Mouse (Mus musculus): ENCODE measurements around the gene Hnrnpa3. TPM values are rescaled to one million over a fixed set of nuclear protein-coding genes. Genes with fewer than 3 reads are reported as not detected.

The Hnrnpa3 gene
- polyA plus RNA-seq, 1 experiment from 2014 or later: 389 TPM

GRCm38 (mm10) chr2:75714766-75715165 lies 55.7 kb downstream of the Hnrnpa3 start:
- ATAC-seq (ENCODE audit: insufficient number of reproducible peaks, insufficient read depth, low FRiP score, low TSS enrichment): no peak
- Histone ChIP-seq H3K4me3 (no peak overlapping the region), H3K4me2 (replicated peaks) (no peak overlapping the region), H3K27ac (no peak overlapping the region), H3K36me3 (no peaks in the 10 kb centered on the region), H3K27me3 (no peaks in the 10 kb centered on the region), H3K9ac (no peak overlapping the region), H3K9me3 (no peaks in the 10 kb centered on the region), H3K4me1 (peaks cover 4% of the 10 kb centered on the region; the same call in 1 of the 2 replicates)
- WGBS: 46% methylated on average over 4 of the region's 4 CpGs

GRCm38 (mm10) chr2:75716046-75717016 lies 57.3 kb downstream of the Hnrnpa3 start:
- H3K4me1 ChIP-seq: peaks cover 4% of the 10 kb centered on the region; the same call in 1 of the 2 replicates
- no peaks in the 10 kb centered on the region for H3K27me3 ChIP-seq
- no peaks in the 10 kb centered on the region for H3K9me3 ChIP-seq
- no peak overlapping the region for H3K9ac ChIP-seq
- H3K36me3 ChIP-seq: no peaks in the 10 kb centered on the region
- no peak for ATAC-seq (ENCODE audit: insufficient number of reproducible peaks, insufficient read depth, low FRiP score, low TSS enrichment)
- 50% methylated on average over 12 of the region's 12 CpGs for WGBS
- H3K27ac ChIP-seq: no peak overlapping the region
- no peak overlapping the region for H3K4me3 ChIP-seq
- H3K4me2 ChIP-seq (replicated peaks): no peak overlapping the region

Small RNAs within 50 kb of the gene (microRNA-seq; reads per million reads assigned to microRNA genes)
- not detected for gene Gm24574

Other genes starting within 250 kb of the Hnrnpa3 start
- gene Nfe2l2, start 45.4 kb downstream of the Hnrnpa3 start, polyA plus RNA-seq (2016; fragmentation: Nextera tagmentation; extraction: Ambion mirVana): 33.2 and 36.2 TPM in 2 replicates
- 46.6 and 47.8 TPM in 2 replicates for gene Agps, start 172.9 kb downstream of the Hnrnpa3 start, polyA plus RNA-seq (2016; fragmentation: Nextera tagmentation; extraction: Ambion mirVana)